Mouse (Mus musculus) R1 (cell line): Measurements from ENCODE around the gene Slc16a14.
"Not testable (repeated sequence)": the region's sequence is repeated elsewhere in the genome, so short reads cannot be mapped to it uniquely, and the experiment has no call there.

Source experiments
- DNase-seq: peaks from one replicate; pipeline ENCODE4 v3.0.0-alpha.2; 2018; ENCODE audit warnings: low read depth, low spot score

Gene Slc16a14

DNA sequence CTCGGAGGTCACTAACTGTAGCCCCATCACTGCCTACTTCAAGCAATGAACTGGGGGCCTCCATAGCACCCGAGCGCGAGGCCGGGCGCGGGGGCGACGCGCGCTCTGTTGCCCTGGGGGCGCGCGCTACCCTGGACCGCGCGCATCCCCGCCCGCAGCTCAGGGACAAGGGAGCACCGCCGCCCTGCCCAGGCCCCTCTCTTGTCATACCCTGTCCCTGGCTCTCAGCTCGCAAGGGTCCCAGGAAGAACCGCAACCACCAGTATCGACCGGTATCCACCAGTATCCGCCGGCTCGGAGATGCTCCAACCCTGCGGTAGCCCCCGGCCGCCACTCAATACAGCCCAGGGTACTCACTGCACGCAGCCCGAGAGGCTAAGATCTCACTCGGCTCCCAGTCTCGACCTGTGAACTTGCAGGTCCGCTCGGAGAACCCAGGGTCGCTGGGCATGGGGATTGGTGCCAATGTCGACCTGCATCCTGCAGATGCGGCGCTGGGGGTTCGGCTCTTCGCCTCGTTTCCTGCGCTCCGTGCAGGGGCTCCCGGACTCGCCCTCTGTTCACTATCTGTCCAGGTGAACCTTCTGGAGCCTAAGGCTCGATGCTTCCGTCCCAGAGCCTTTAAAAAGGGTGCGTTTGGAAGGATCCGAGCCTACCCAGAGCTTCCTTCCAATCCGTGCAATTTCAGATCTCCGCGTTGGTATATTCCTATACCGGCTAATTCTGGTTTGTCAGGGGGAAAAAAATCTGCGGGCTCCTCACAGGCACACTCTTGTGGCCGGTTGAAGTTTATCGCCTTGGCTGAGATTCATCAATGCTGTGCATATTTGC, at the start of gene Slc16a14:
Gene Slc16a14, minus strand, starts transcription at position 632 of the 831 bp plus-strand sequence.
- DNase-seq, result peak; percentile 69

GRCm38 (mm10) chr1:84961779-84962178, 26.8 kb upstream of the Slc16a14 start:
- DNase-seq, result peak; percentile 56

DNA sequence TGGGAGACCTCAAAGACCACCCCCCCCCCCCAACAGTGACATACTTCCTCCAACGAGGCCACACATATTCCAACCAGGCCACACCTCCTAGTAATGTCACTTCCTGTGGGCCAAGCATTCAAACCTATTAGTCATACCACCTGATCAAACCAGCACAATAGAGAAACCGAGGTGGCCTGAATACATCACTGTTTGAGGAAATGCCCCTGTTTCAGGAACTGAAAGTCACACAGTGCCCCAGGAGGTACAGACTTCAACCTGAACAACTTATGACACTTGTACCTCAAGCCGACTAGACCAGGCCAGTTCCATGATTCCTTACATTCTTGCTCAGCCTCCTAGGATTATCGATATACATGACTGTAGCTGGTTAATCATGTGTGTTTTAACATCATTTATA, 22.8 kb upstream of the Slc16a14 start:
- not testable (repeated sequence) for DNase-seq

DNA sequence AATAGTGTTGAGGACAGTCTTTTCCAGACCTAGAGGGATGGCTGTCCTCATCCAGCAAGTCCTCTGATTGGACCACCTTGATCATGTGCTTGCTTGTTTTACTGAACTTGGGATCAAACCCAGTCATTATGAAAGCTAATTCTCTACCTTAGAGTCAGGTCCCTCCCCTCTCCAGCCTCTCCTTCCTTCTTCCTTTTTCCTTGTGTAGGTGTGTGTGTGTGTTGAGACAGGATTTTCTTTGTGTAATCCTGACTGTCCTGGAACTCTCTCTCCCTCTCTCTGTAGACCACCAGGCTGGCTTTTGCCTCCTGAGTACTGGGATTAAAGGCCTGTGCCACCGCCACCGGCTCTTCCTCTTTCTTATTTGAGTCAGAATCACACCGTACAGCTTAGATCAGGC, 21.8 kb upstream of the Slc16a14 start:
- DNase-seq, result not testable (repeated sequence)

GRCm38 (mm10) chr1:84952456-84953181, 17.7 kb upstream of the Slc16a14 start:
- DNase-seq, result no peak

DNA sequence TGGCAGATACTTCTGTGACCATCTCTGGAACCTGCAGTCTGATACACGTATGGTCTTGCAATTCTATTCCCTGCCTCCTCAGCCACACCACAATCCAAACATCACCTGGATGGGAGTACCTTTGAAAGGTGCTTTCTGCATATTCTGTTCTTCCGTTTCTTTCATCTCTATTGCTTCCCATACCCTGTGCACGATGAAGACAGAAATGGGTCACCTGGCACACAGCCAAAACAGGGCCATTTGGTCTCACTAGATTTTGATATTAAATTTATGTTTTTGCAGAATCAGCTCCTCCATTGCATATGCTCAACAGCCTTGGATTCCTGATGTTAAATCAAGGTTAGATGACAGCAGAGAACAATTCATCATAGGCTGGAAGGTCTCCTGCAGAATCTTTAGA, 16.6 kb upstream of the Slc16a14 start:
- no peak for DNase-seq

- no peak for DNase-seq
These were observed 12.5 kb upstream of the Slc16a14 start for GRCm38 (mm10) chr1:84947390-84947789.

- DNase-seq, result no peak
These were observed 11.0 kb upstream of the Slc16a14 start for GRCm38 (mm10) chr1:84945950-84946349.

DNA sequence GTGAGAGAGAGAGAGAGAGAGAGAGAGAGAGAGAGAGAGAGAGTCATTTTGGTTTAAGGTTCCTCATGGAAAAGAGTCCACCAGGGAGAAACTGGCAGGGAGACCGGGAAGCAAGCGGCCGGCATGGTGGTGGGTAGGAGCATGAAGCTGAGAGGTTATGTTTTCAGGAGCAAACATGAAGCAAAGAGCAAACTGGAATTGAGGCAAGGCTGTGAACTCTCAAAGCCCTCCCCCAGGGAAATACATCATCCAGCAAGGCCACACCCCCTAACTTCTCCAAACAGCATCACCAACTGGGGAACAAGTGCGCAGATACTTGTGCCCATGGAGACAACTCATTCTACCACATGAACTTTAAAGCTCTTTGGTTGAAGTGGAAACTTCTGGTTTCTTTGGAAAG, 8.6 kb upstream of the Slc16a14 start:
- no peak for DNase-seq

- no peak for DNase-seq
These were observed 7.7 kb upstream of the Slc16a14 start for GRCm38 (mm10) chr1:84942666-84943065.

GRCm38 (mm10) chr1:84940322-84940721, 5.4 kb upstream of the Slc16a14 start:
- DNase-seq, result no peak

GRCm38 (mm10) chr1:84939466-84939865, 4.5 kb upstream of the Slc16a14 start:
- DNase-seq, result no peak

DNA sequence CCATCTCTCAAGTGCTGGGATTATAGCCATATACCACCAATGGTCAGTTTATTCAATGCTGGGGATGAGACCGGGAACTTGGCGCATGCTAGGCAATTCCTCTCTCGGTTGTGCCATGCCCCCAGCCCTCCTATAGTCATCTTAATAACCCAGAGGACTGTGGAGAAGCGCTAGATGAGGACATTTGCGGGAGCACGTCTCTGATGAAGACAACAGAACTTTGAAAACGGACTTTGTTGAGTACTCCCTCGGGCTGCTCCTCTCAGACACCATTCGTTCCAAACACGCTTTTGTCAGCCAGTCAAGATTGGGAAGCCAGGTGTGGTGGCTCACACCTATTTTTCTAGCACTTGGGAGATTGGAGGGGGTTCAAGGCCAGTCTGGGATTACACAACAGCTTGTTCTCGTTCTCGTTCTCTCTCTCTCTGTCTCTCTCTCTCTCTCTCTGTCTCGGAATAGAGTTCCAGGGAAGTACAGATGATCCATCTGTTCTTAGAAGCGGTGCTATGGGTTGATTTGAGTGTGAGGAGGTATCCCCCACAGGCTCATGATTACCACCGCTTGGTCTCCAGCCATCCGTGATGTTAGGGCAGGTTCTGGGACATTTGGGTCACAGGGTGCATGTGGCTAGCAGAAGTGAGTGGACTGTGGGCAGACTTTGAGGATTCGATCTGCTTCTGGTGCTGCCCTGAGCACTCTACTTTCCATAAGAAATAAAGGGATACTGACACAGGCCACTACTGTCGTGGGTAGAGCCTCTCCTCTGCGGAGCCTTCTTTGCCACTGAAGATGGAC, 2.0 kb upstream of the Slc16a14 start:
- no peak for DNase-seq

DNA sequence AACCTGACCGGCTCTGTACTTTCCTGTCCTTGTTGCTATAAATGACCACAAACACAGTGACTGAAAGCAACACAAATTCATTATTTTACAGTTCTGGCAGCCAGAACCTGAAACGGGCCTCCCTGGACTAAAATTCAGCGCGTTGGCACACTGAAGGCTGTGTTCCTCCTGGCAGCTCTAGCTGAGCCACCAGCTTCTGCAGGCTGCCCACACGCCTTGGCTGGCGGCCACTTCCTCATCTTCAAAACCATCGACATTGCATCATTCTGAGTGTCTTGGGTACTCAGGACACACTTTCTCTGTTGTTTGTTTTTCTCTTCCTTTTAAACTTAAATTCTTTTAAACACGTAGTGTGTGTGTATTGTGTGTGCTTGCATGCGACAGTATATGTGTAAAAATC, 734 bp upstream of the Slc16a14 start:
- no peak for DNase-seq

DNA sequence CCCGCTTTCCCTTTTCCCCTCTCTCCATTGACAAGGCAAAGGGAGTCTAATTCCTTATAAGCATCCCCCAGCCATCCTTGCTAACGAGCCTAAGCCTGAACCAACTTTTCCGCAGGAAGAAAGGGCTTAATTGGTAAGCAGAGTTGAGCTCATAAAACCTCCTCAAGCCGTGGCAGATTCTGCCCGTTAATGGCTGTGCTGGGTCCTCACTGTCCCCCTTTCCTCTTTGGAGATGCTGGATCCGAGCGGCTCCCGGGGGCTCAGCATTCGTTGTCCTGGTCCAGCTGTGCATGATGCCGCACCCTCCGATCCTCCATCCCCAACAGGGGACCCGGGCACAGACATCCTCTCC, 807 bp downstream of the Slc16a14 start:
- peak; percentile 39 for DNase-seq

DNA sequence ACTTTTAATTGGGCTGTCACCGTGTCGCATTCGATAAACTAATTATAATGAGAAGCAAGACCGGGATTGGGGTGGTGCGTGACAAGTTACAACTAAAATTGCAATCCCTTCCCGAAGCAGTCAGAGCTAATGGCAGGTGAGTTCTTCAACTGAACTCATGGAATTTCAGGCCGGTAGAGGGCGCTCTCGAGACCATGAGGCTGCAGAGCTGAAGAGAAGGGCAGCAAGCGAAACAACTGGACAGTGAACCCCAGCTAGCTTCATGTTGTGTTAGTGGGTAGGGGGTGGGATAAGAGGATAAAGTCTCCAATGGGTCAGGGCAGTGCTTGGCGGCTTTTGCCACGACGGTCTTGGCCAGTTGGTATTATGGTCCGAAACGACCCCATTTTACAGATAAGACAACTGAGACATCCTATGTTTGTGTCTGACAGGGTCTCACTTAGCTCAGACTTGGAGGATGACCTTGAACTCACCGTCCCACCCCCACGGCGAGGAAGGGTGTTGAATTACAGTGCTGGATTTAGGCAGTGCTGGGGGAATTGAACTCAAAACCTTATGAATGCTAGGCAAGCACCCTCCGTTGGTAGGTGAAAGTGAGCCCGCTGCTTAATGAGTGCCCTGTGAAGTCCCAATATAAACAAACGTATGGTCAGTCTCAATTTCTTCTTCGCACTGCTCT, 1.3 kb downstream of the Slc16a14 start:
- DNase-seq, result peak; percentile 86

DNA sequence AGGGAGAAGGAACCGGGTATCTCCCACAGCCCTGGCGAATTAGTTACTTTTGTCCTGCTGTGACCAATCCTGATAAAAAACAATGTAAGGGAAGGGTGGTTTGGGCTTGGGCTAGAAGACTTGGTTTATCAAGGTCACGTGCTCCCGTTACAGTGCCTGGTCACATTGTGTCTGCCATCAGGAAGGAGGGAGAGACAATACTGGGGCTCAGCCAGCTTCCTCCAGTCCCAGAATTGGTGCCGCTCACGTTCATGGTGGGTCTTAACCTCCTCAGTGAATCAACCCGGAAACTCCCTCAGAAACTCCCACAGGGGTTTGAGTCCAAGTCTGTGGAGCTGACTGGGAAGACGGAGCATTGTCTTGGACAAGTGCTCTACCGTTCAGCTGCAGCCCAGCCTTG, 9.3 kb downstream of the Slc16a14 start:
- peak; percentile 38 for DNase-seq

DNA sequence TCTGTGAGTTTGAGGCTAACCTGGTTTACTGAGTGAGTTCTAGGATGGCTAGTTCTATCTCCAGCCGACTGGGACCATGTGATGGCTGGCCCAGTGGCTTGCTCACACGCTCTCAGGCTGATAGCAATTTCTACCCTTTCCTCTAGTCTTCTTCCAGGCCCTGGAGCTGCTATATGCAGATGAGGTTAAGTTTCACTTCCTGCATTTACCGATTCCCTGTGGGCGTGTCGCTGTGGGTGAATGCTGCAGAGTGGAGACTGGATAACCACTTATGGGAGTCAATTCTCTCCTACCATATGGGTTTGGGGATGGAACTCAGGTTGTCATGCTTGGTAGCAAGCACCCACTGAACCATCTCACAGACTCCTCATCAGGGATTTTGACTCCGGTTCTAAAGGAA, 10.8 kb downstream of the Slc16a14 start:
- peak; percentile 39 for DNase-seq

GRCm38 (mm10) chr1:84923432-84923831, 11.5 kb downstream of the Slc16a14 start:
- no peak for DNase-seq

DNA sequence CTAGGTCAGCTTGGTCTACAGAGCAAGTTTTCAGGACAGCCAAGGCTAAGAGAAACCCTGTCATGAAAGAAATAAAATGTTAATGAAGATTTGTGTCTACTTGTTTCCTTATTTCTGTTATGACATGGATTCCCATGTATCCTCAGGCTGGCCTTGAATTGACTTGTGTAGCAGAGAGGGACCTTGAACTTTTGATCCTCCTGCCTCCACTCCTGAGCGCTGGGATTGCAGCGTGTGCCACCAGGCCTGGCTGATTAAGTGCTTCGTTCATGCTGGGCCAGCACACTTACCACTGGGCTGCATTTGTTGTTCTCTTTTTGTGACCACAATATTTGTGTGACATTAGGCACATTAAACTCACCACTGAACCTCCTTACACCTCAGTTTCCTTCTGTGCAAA, 16.1 kb downstream of the Slc16a14 start:
- DNase-seq, result no peak

DNA sequence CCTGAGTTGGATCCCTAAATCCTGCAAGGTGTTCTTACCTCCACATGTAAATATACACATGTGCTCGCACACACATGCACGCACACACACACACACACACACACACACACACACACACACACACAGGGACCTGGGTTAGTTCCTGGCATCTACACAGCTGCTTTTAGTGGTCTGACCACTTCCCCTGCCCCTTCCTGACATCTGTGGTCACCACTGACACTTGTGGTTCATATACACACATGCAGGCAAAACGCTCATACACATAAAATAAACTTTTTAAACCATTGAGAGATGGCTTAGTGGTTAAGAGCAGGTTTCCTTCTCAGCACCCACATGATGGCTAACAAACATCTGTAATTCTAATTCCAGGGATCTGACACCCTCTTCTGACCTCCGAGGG, 19.9 kb downstream of the Slc16a14 start:
- DNase-seq, result no peak

DNA sequence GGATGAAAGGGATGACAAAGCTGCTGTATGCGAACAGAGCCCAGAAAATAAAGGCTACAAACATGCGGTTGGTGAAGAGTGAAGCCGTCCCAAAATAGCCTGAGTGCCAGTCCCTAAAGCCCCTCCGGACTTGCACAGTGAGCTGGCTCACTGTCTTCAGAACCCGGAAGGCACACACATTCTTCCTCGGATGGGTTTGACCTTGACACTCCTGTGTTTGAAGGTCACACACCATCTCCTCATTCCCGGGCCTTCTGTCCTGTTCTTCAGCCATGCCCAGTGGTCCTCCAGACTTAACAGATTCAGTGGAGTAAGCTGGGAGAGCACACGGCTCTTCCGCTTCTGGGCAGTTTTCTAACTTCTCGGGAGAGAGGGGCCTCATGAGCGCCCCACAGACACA, 22.4 kb downstream of the Slc16a14 start:
- peak; percentile 74 for DNase-seq
